Mouse (Mus musculus): ENCODE measurements around the gene Kbtbd4. TPM values are rescaled to one million over a fixed set of nuclear protein-coding genes. Genes with fewer than 3 reads are reported as not detected.

Gene Kbtbd4
- polyA plus RNA-seq (2015; fragmentation: Nextera tagmentation; extraction: Ambion mirVana): 8.7 and 9.8 TPM in 2 replicates

DNA sequence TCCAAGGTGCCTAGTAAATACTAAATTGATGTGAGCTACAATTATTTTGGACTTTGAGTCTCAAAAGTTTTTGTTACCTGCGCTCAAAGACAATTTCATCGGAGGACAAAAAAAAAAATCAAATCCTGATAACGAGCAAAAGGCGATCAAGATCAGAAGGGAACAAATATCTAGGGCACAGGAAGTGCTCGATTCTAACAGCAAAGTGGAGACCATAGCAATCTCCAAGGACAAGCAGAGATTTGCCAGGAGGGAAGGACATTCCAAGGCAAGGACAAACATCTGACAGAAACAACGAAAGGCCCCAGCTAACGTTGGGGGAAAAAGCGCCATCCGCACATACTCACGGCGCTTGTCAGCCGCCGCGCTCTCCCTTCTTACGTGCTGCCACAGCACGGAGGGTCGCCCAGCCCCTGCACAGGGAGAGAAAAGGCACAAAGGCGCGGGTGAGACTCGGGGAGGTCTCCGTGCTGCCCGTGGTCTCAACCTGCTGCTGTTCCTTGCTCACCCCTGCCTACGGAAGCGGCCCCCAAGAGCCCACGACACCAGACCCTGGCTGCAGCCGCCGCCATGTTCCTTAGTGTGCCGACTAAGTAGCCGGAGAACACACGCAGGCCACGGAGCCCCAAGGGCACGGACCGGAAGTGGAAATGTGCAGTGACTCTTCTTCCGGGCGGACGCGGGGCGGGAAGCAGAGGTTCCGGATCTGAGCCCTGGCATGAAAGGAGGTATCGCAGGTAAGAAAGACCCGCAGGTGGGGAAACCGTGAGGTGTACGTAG, at the start of gene Kbtbd4, which contains the start of gene Ndufs3:
Kbtbd4 (plus strand) TSS at position 665 of the 780 bp plus-strand sequence.
Ndufs3 (minus strand) TSS at position 752 of the 780 bp plus-strand sequence.
- ATAC-seq: peak; percentile 96
- Histone ChIP-seq H3K27ac (ENCODE audit: low read depth) (peak within 1 kb of the TSS; percentile 97), H3K27me3 (ENCODE audit: insufficient read depth, low read length) (no peaks in the 10 kb centered on the region), H3K4me1 (ENCODE audit: insufficient read depth) (peaks cover 24% of the 10 kb centered on the region), H3K36me3 (replicated peaks; ENCODE audit: insufficient read depth, low read length) (peaks cover 44% of the 10 kb centered on the region), H3K9me3 (ENCODE audit: low read length) (no peaks in the 10 kb centered on the region), H3K4me3 (ENCODE audit: low read depth, low read length) (peak within 1 kb of the TSS; percentile 92), H3K4me2 (ENCODE audit: low read depth, low read length) (peak within 1 kb of the TSS; percentile 84), H3K9ac (replicated peaks) (peak within 1 kb of the TSS; percentile 98)
- under 1% methylated on average over 43 of the region's 43 CpGs for WGBS (ENCODE audit: insufficient replicate concordance)
- DNase-seq: peak; percentile 93
- TF ChIP-seq EP300 (IDR thresholded peaks at IDR 0.05; ENCODE audit: low read depth) (peak; percentile 43; the same call in 1 of the 2 replicates), CTCF (IDR thresholded peaks at IDR 0.05; ENCODE audit: low read depth) (no peak; the same call in 1 of the 2 replicates)

DNA sequence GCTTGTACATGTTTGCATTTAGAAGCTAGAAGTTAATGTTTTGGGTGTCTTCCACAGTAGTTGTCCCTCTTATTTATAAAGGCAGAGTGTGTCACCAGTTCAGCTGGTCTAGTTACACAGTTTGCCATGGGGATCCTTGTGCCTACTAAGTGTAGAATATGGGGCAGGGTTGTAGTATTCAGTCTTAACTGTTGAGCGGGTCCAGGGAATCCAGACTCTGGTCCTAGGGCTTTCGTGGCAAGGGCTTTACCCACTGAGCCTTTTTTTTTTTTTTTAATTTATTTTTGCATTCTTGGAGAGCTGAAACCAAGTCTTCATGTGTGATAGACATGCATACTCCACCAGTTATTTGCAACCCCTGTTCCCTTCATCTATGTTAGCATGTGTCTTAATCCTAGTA, 43.1 kb upstream of the Kbtbd4 start:
- Histone ChIP-seq H3K4me3 (ENCODE audit: low read depth, low read length) (no peak overlapping the region), H3K4me1 (ENCODE audit: insufficient read depth) (no peaks in the 10 kb centered on the region), H3K36me3 (replicated peaks; ENCODE audit: insufficient read depth, low read length) (peaks cover 72% of the 10 kb centered on the region), H3K9ac (replicated peaks) (no peak overlapping the region), H3K27ac (ENCODE audit: low read depth) (no peak overlapping the region), H3K9me3 (ENCODE audit: low read length) (no peaks in the 10 kb centered on the region), H3K27me3 (ENCODE audit: insufficient read depth, low read length) (no peaks in the 10 kb centered on the region), H3K4me2 (ENCODE audit: low read depth, low read length) (no peak overlapping the region)
- 79% methylated on average over 2 of the region's 2 CpGs for WGBS (ENCODE audit: insufficient replicate concordance)
- TF ChIP-seq CTCF (IDR thresholded peaks at IDR 0.05; ENCODE audit: low read depth): no peak
- TF ChIP-seq EP300 (IDR thresholded peaks at IDR 0.05; ENCODE audit: low read depth): no peak
- DNase-seq (no peak), ATAC-seq (no peak)

DNA sequence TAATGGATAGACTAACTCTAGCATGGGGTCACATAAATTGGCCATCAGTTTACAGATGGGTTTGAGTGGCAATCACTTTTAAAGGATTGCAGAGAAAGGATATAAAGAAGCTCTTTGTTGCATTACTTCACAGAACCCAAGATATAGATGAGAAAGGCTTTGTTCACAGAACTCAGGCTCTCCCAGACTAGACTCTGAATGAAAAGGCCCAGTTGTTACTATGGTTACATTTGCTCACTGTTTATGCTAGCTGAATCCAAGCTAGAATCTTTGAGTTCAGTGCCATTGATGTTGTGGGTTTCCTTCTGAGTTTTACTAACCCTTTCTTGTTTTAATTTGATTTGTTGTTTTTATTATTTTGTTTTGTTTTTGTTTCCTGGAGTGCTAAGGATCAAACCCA, 40.4 kb upstream of the Kbtbd4 start:
- no peak for DNase-seq
- H3K4me3 ChIP-seq (ENCODE audit: low read depth, low read length): no peak overlapping the region
- no peaks in the 10 kb centered on the region for H3K4me1 ChIP-seq (ENCODE audit: insufficient read depth)
- no peak overlapping the region for H3K9ac ChIP-seq (replicated peaks)
- TF ChIP-seq EP300 (IDR thresholded peaks at IDR 0.05; ENCODE audit: low read depth) (no peak), CTCF (IDR thresholded peaks at IDR 0.05; ENCODE audit: low read depth) (no peak)
- no peak overlapping the region for H3K4me2 ChIP-seq (ENCODE audit: low read depth, low read length)
- H3K36me3 ChIP-seq (replicated peaks; ENCODE audit: insufficient read depth, low read length): peaks cover 60% of the 10 kb centered on the region
- no peaks in the 10 kb centered on the region for H3K9me3 ChIP-seq (ENCODE audit: low read length)
- H3K27me3 ChIP-seq (ENCODE audit: insufficient read depth, low read length): no peaks in the 10 kb centered on the region
- ATAC-seq: no peak
- H3K27ac ChIP-seq (ENCODE audit: low read depth): no peak overlapping the region

DNA sequence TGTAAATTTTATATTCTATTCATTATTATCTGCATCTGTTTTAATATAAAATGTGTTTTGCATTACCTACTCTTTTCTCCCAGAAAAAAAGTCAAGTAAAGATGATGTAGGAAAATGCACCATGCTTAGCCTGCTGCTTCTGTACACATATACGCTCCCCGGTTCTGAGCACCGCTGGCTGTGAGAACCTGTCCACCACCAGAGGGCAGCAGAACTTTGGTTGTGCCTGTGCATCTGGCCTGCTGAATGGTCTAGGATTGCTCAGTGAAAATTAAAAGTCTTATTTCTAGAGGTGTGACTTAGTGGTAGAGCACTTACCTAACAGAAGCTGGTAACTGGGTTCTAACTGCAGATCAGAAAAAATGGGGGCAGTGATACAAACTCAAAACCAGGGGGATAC, 38.0 kb upstream of the Kbtbd4 start:
- Histone ChIP-seq H3K36me3 (replicated peaks; ENCODE audit: insufficient read depth, low read length) (peaks cover 39% of the 10 kb centered on the region), H3K4me3 (ENCODE audit: low read depth, low read length) (no peak overlapping the region), H3K27me3 (ENCODE audit: insufficient read depth, low read length) (no peaks in the 10 kb centered on the region), H3K9me3 (ENCODE audit: low read length) (no peaks in the 10 kb centered on the region), H3K4me1 (ENCODE audit: insufficient read depth) (peaks cover 11% of the 10 kb centered on the region), H3K4me2 (ENCODE audit: low read depth, low read length) (no peak overlapping the region), H3K9ac (replicated peaks) (no peak overlapping the region), H3K27ac (ENCODE audit: low read depth) (no peak overlapping the region)
- peak; percentile 77 for ATAC-seq
- no peak for TF ChIP-seq EP300 (IDR thresholded peaks at IDR 0.05; ENCODE audit: low read depth)
- peak; percentile 96 for TF ChIP-seq CTCF (IDR thresholded peaks at IDR 0.05; ENCODE audit: low read depth)
- WGBS (ENCODE audit: insufficient replicate concordance): 25% methylated on average over 3 of the region's 3 CpGs
- DNase-seq: peak; percentile 85

DNA sequence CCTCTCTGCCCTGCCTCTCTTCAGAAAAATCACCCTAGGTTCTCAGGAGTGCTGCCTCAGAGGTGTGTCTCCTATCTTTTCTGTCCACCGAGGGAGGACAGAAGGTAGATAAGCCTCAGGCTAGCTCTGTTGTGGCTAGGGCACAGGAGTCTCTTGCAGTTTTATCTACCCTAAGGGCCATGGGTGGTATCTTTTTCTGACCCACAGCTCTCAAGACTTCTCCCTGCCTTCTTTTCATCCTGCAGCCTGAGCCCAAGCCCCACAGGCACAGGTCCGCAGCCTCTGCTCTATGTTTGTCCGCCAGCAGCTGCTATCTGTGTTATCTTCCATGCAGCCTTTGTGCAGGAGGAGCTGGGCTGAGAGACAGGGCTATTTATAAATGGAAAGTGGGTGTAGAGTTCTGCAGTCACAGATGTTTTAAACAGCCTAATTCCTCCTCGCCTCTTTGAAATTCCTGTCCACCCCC, 34.4 kb upstream of the Kbtbd4 start:
- peak overlapping the region; percentile 26; the same call in 1 of the 2 replicates for H3K9ac ChIP-seq (replicated peaks)
- H3K4me1 ChIP-seq (ENCODE audit: insufficient read depth): peaks cover 11% of the 10 kb centered on the region
- H3K9me3 ChIP-seq (ENCODE audit: low read length): no peaks in the 10 kb centered on the region
- peak overlapping the region; percentile 60 for H3K27ac ChIP-seq (ENCODE audit: low read depth)
- peak; percentile 76; the same call in 1 of the 2 replicates for TF ChIP-seq EP300 (IDR thresholded peaks at IDR 0.05; ENCODE audit: low read depth)
- no peak for TF ChIP-seq CTCF (IDR thresholded peaks at IDR 0.05; ENCODE audit: low read depth)
- peak overlapping the region; percentile 64 for H3K4me2 ChIP-seq (ENCODE audit: low read depth, low read length)
- WGBS (ENCODE audit: insufficient replicate concordance): 15% methylated on average over 4 of the region's 4 CpGs
- DNase-seq (peak; percentile 33), ATAC-seq (peak; percentile 79)
- no peaks in the 10 kb centered on the region for H3K27me3 ChIP-seq (ENCODE audit: insufficient read depth, low read length)
- peaks cover 12% of the 10 kb centered on the region for H3K36me3 ChIP-seq (replicated peaks; ENCODE audit: insufficient read depth, low read length)
- no peak overlapping the region for H3K4me3 ChIP-seq (ENCODE audit: low read depth, low read length)

DNA sequence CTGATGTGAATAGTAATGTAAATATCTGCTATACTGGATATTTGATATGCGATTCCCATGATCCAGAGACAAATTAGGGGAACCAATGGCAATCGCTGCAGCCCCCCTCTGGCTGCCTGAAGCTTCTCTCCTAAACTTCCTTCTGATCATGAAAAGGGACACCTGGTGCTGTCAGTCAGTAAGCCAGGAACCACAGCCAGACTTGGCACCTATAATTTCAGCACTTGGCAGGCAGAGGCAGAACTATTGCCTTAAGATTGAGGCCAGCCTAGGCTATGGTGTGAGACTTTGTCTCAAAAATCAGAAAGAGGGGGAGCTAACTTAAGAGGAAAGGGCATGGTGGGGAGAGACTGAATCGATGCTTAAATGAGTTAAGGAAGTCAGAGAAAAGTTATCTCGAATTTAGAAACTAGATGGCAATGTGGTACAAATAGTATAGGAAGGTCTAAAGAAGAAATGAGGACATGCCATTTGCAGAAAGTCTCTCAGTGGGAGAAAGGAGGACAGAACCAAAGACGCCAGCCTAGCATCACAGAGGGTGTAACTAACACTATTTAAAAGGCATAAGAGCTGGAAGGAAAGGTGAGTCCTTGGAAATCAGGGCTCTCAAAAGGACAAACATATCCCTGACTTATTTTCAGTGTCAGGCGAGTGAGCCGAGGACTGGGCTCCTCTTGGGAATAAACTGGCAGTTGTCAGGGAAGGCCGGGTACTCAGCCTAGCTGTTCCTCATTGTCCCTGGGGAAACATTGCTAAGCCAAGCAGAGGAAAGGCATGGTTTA, 33.2 kb upstream of the Kbtbd4 start:
- peaks cover 11% of the 10 kb centered on the region for H3K4me1 ChIP-seq (ENCODE audit: insufficient read depth)
- no peak for ATAC-seq

More for the DNA sequence above, 33.2 kb upstream of the Kbtbd4 start:
- Histone ChIP-seq H3K27me3 (ENCODE audit: insufficient read depth, low read length) (no peaks in the 10 kb centered on the region), H3K36me3 (replicated peaks; ENCODE audit: insufficient read depth, low read length) (0 out of 2 replicates have a peak, but pooled peaks cover 4% of the 10 kb centered on the region), H3K27ac (ENCODE audit: low read depth) (0 out of 2 replicates have a peak overlapping the region, but pooled peaks have one; percentile 60), H3K9me3 (ENCODE audit: low read length) (no peaks in the 10 kb centered on the region), H3K9ac (replicated peaks) (no peak overlapping the region), H3K4me2 (ENCODE audit: low read depth, low read length) (0 out of 2 replicates have a peak overlapping the region, but pooled peaks have one; percentile 64), H3K4me3 (ENCODE audit: low read depth, low read length) (no peak overlapping the region)
- no peak for DNase-seq
- WGBS (ENCODE audit: insufficient replicate concordance): 61% methylated on average over 8 of the region's 8 CpGs
- TF ChIP-seq CTCF (IDR thresholded peaks at IDR 0.05; ENCODE audit: low read depth) (no peak), EP300 (IDR thresholded peaks at IDR 0.05; ENCODE audit: low read depth) (no peak)

Measured in liver, postnatal 0 days (tissue).